Mouse (Mus musculus) skeletal muscle tissue, postnatal 0 days (tissue): ENCODE data around the gene Pmpcb. TPM values are rescaled to one million over a fixed set of nuclear protein-coding genes. Genes with fewer than 3 reads are reported as not detected.

Experiments used
- polyA plus RNA-seq: library from polyadenylated mRNA; unstranded; fragments of >200 nt; fragmentation: Nextera tagmentation; extraction: Ambion mirVana; gene quantifications from 2 replicates; pipeline ENCODE4 v1.2.1, GENCODE M21; 2015

The Pmpcb gene
- 95.8 and 99.1 TPM in 2 replicates for polyA plus RNA-seq

GRCm38 (mm10) chr5:21736956-21737585 lies at the start of gene Pmpcb:
Pmpcb (plus strand) TSS chr5:21737141.

DNA sequence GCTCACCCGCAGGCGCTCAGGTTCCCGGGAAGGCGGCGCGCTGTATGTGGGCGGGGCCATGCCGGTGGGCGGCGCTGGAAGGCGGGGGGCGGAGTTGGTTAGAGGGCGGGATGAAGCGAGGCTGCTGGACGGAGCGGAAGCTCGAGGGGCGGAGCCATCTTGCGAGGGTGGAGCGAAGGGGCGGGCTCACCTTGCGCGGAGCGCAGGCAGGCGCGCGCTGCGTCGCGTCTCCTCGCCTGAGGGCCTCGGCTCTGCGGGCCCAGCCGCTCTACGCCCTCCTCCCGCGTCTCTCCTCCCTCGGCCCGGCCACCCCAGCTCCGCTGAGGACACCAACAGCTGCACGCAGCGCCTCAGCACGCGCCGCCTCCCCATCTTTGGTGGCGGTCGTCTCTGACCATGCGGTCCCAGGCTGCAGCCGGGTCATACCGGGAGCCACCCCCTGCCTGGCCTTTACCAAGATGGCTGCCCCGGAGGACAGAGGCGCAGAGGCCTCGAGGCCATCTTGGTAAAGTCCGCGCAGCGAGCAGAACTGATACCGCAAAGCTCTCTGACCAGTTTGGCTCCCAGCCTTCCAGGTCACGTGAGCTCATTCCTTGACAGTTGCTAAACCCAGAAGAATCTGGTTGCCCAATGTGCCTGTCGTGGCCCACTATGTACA lies 35.5 kb upstream of the Pmpcb start, which contains the start of gene Napepld:
Napepld (minus strand) TSS at position 46 of the 658 bp plus-strand sequence.

DNA sequence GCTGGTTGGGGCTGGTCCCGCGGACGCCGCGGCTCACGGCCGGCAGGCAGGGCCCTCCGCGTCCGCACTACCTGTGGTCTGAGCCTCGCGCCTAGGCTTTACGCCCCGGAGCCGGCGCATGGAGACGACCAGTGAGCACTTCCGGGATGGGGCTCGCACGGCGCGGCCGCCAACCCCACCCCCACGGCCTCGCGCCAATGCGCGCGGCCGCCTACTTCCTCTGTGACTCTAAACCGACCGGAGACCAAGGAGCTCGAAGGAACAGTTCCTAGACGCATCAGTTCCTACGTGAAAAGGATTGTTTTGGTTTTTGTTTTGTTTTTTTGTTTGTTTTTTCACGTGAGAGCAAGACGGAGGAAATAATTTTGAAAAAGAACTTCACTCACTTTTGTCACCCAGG lies 48.1 kb downstream of the Pmpcb start, which contains the start of the genes Dnajc2 and Psmc2:
Dnajc2 (minus strand) TSS at position 199 of the 400 bp plus-strand sequence.
Psmc2 (plus strand) TSS at position 231 of the 400 bp plus-strand sequence.

Other genes starting within 250 kb of the Pmpcb start
- gene Lrrc17, start 193.6 kb upstream of the Pmpcb start, polyA plus RNA-seq, result 53.2 and 68.5 TPM in 2 replicates
- gene Fbxl13, start 91.5 kb upstream of the Pmpcb start, polyA plus RNA-seq, result 0.39 and 0.47 TPM in 2 replicates
- gene Armc10, start 91.3 kb upstream of the Pmpcb start, polyA plus RNA-seq, result 8.6 and 10.0 TPM in 2 replicates
- 2.1 and 2.4 TPM in 2 replicates for gene Napepld, start 35.7 kb upstream of the Pmpcb start, polyA plus RNA-seq
- 30.7 and 34.2 TPM in 2 replicates for gene Dnajc2, start 48.1 kb downstream of the Pmpcb start, polyA plus RNA-seq
- gene Psmc2, start 48.1 kb downstream of the Pmpcb start, polyA plus RNA-seq, result 167 and 179 TPM in 2 replicates
- gene Slc26a5, start 128.5 kb downstream of the Pmpcb start, polyA plus RNA-seq, result not detected in 2 replicates